Mouse (Mus musculus): Measurements from ENCODE around the gene Trak1. TPM values are rescaled to one million over a fixed set of nuclear protein-coding genes. Genes with fewer than 3 reads are reported as not detected.
"Not testable (repeated sequence)": the region's sequence is repeated elsewhere in the genome, so short reads cannot be mapped to it uniquely, and the experiment has no call there.

Trak1 gene
- total RNA-seq, 4 experiments from 2014 or later = 294 to 334 (median 302) TPM

- DNase-seq (ENCODE audit: low spot score) = no peak
These were observed 22.1 kb downstream of the Trak1 start for GRCm38 (mm10) chr9:121319323-121319966.

GRCm38 (mm10) chr9:121320433-121320832 lies 23.1 kb downstream of the Trak1 start:
- DNase-seq (ENCODE audit: low spot score) = no peak

- no peak for DNase-seq (ENCODE audit: low spot score)
These were observed 23.8 kb downstream of the Trak1 start for GRCm38 (mm10) chr9:121321118-121321517.

GRCm38 (mm10) chr9:121322034-121322433 lies 24.7 kb downstream of the Trak1 start:
- no peak for DNase-seq (ENCODE audit: low spot score)

GRCm38 (mm10) chr9:121328342-121328741 lies 31.0 kb downstream of the Trak1 start:
- not testable (repeated sequence) for DNase-seq (ENCODE audit: low spot score)

GRCm38 (mm10) chr9:121329181-121329580 lies 31.9 kb downstream of the Trak1 start:
- peak; percentile 77 for DNase-seq (ENCODE audit: low spot score)

GRCm38 (mm10) chr9:121330065-121330464 lies 32.8 kb downstream of the Trak1 start:
- DNase-seq (ENCODE audit: low spot score) = no peak

- peak; percentile 80 for DNase-seq (ENCODE audit: low spot score)
These were observed 34.1 kb downstream of the Trak1 start for GRCm38 (mm10) chr9:121331438-121331837.

GRCm38 (mm10) chr9:121331878-121332630 lies 34.8 kb downstream of the Trak1 start:
- DNase-seq (ENCODE audit: low spot score) = peak; percentile 58

GRCm38 (mm10) chr9:121333559-121333958 lies 36.3 kb downstream of the Trak1 start:
- no peak for DNase-seq (ENCODE audit: low spot score)

- DNase-seq (ENCODE audit: low spot score) = no peak
These were observed 37.1 kb downstream of the Trak1 start for GRCm38 (mm10) chr9:121334311-121334851.

GRCm38 (mm10) chr9:121335568-121335967 lies 38.3 kb downstream of the Trak1 start:
- peak; percentile 68 for DNase-seq (ENCODE audit: low spot score)

GRCm38 (mm10) chr9:121336324-121336946 lies 39.1 kb downstream of the Trak1 start:
- no peak for DNase-seq (ENCODE audit: low spot score)

- peak; percentile 72 for DNase-seq (ENCODE audit: low spot score)
These were observed 40.1 kb downstream of the Trak1 start for GRCm38 (mm10) chr9:121337216-121337937.

GRCm38 (mm10) chr9:121337938-121338289 lies 40.6 kb downstream of the Trak1 start:
- no peak for DNase-seq (ENCODE audit: low spot score)

GRCm38 (mm10) chr9:121341832-121342231 lies 44.5 kb downstream of the Trak1 start:
- DNase-seq (ENCODE audit: low spot score) = no peak

GRCm38 (mm10) chr9:121342510-121343110 lies 45.3 kb downstream of the Trak1 start:
- DNase-seq (ENCODE audit: low spot score) = no peak

- peak; percentile 57 for DNase-seq (ENCODE audit: low spot score)
These were observed 46.0 kb downstream of the Trak1 start for GRCm38 (mm10) chr9:121343122-121343876.

GRCm38 (mm10) chr9:121344344-121344743 lies 47.0 kb downstream of the Trak1 start:
- DNase-seq (ENCODE audit: low spot score) = no peak

GRCm38 (mm10) chr9:121345427-121346130 lies 48.3 kb downstream of the Trak1 start:
- peak; percentile 80 for DNase-seq (ENCODE audit: low spot score)
